Mouse (Mus musculus) hematopoietic stem cell, adult 5-6 weeks (primary cell): ENCODE results near the gene Colca2. TPM values are rescaled to one million over a fixed set of nuclear protein-coding genes. Genes with fewer than 3 reads are reported as not detected.
A peak's percentile ranks its signal among the peaks of the same experiment; 100 is the strongest.

Experiments
- ATAC-seq, 2 experiments: fragments of 125-278 bp in 1 of 2; replicated peaks in 1 of 2; 2 replicates each; pipeline ENCODE4 v1.8.0; 2016 to 2017; ENCODE audit warnings: inconsistent platforms in 2 of 2, mild to moderate bottlenecking in 2 of 2, moderate number of reproducible peaks in 2 of 2, low read depth in 1 of 2, moderate TSS enrichment in 1 of 2; ENCODE audit not compliant: low FRiP score in 2 of 2, poor library complexity in 2 of 2, severe bottlenecking in 2 of 2, insufficient read depth in 1 of 2, low TSS enrichment in 1 of 2
- total RNA-seq: library from RNA; stranded (forward); fragments of 172-1452, 232-1000 nt; gene quantifications from 2 replicates; pipeline ENCODE4 v1.2.3, GENCODE M21; 2017

Colca2 gene
- 0.75 and 5.0 TPM in 2 replicates for total RNA-seq

DNA sequence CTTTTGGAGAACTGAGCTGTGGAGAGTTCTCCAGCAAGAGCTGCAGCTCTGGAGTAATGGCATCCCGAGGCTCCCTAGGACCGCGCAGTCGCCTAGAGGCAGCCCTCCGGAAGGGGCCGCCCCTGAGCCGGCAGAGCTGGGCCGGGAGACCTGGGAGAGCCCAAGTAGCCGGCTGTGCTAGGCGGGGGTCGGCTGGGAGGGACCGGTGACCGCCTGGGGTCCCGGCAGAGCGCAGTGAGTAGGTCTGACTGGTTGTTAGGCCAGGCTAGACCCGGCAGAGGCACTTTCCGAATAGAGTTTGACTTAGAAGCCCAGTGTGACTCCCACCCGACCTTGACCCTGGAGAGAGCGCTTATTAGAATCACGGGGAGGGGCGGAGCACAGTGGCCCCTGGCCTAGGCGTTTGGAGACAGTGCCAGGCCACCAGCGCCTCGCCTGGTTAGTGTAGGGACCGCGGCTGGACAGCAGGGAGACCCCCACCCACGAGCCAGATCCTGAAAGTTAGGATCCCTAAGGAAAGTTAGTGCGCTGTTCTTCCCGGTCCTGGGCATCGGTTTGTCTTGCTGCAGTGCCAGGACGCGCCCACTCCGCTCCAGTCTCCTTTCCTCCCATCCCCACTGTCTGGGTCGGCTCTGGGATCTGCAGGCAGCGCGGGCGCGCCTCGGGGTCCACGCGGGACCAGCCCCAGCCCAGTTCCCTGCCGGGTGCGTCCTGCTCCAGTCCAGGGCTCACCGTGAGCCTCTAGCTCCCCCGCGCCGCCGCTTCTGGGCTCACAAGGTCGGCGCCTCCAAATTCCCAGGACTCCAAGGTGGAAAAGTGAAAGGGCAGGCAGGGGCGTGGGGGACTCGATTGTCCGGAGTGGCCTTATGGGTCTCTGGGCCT lies at the start of gene Colca2:
TSS of gene Colca2 (minus strand) at position 70 of the 882 bp plus-strand sequence.
- peak; percentile 79 for ATAC-seq

DNA sequence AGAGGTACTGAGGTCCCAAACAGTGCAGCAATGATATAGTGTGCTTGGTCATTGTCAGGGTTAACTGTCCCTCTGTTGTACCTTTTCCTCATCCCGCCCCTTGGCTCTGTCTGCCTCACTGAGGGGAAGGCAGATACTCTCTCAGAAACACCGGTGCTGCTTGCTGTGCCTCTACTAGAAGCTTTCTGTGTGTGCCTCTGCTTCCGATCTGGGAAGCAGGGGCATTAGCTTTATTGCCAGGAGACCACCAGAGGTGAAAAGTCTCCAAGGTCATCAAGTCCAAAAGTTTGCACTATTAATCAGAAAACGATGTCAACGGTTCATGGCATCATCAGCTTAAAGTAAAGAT lies 49.2 kb upstream of the Colca2 start:
- ATAC-seq: no peak

DNA sequence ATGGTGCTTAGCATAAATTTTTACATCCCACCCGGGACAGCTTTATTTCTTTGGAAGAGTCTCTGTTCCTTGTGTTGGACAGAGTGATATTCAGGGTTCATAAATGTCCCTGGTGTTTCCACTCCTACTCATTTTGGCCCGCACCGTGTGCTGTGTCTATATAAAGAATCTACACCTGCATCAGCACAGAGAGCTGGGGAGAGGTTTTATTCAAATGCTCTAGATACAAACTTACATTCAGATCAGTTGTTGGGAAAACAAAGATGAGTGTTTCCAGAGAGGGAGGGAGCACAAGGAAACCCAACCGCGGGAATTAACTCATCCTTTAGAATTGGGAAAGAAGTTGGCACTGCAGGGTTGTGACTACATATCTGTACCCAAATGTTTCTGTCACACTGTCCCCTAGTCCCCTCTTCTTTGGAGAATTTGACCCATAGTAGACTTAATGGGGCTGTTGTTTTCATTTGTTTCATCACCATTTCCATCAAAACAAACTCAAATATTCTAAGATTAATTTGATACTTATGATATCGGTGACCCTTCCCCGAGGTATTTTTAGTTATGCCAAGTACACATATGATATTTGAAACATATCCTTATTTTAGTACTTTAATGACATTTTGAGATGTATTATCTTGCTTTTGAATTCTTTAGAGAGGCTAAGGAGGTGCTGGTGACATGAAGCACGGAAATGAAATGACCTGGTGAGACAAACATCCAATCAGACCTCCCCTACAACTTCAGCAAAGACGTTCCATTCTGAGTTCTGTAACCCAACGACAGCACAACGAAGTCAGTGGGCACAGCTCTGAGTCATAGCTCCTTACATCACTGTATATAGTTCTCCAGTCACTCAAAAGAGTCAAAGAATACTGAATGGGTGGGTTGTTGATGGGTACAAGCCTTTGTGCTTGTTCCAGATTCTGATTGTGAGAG lies 48.5 kb upstream of the Colca2 start:
- no peak for ATAC-seq

DNA sequence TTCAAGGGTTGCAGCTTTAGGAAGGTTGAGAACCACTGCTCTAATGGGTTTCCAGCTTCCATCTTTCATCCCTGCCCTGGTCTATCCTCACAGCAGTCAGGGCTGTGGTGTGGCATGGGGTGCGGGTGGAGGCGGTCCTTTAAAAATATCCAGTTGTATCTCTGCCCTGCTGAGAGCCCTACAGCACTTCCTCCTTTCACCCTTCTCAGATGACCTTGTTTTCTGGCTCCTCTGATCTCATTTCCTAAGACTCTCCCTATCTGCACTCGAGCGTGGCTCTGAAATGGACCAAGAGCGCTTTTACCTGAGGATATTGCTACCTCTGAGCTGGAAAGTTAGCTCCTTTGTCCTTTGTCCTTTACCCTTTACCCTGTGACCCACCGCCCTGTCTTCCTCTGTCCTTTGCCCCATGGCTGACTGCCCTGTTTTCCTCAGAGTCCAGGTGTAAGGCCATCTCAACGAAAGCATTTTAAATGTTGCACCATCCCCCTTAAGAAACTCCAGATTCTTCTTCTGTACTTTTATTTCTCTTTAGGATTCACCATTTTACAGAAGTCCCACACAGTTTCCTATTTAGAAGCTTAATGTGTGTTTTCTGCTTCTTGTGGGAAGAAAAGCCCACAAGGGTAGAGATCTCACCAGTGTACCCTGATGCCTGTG lies 46.2 kb upstream of the Colca2 start:
- ATAC-seq: no peak

DNA sequence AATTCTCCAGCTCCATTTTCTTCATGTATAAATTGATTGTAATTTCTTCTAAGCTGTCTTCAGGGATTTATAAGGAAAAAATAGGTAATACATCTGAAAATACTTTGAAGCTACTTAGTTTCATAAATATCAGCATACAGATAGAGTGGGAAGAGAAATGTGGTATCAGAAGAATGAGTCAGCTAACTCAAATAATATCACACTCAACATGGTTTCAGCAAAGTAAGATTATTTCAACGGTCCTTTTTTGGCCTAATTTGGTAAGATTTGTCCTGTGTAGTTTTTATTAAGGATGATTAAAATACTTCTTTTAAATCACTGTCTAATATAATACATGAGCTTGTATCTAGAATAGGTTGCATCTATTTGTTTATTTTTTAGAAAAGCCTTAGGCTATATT lies 41.7 kb upstream of the Colca2 start:
- no peak for ATAC-seq

DNA sequence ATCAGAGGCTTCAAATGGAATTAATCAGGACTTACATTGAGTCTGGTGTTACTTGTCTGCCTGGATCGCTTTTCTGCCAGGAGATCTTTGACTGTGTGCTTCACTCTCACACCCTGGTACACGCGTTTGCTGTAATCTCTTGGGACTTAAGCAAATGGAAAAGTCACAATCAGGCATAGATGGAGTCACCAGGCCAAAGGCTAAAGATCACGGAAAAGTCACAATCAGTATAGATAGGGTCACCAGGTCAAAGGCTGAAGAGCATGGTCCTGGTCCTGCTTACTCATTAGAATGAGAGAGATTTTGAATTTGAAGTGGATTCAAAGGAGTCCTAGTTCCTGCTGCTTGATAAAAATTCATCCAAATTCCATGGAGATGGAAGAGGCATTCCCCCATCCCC lies 39.9 kb upstream of the Colca2 start:
- no peak for ATAC-seq

DNA sequence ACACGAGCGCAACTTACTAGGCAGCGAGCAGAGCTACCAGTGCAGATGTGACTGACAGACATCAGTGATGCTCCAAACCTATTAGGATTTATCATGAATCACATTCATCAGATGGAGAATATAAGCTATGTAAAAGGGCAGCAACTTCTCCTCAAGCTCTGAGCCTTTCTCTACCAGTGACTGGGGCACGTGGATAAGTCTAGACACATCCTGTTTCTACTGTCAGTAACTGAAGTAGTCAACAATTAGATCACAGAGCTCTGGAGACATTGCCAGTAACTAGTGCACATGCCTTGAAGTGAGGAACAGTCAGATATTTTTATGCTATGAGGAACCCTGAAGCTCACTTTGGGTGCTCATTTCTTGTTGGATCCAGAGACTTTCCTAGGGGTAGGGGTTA lies 39.0 kb upstream of the Colca2 start:
- no peak for ATAC-seq

DNA sequence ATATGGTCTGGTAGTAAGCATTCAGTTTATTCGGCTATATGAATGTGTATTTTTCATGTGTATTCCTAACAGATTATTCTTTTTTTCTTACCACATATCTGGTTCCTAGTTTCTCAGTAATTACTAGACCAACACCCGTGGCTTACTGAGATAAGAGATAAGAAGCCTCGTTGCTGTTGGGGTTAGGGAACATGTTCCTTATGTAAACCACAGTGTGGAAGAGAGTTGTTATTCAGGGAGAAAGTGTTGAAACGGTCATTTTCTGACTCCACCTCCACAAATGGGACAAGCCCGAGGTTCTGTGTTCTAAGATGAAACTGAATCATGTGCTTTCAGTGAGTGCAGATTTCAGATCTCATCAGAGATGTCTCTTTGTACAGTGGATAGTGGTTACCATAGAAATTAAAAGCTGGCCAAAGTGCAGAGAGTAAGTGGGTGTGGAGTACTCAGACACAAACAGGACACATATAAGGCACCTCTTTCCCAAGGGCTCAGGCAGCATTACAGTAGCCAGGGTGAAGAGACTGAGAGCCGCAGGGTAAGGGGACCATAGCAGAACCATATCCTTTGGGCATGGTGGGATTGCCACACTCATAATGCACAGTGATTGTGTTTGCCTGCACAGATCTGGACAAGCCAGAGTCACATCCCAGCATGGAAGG lies 37.2 kb upstream of the Colca2 start:
- ATAC-seq: peak; percentile 17 to 55; a peak in 2 of 4 replicates

DNA sequence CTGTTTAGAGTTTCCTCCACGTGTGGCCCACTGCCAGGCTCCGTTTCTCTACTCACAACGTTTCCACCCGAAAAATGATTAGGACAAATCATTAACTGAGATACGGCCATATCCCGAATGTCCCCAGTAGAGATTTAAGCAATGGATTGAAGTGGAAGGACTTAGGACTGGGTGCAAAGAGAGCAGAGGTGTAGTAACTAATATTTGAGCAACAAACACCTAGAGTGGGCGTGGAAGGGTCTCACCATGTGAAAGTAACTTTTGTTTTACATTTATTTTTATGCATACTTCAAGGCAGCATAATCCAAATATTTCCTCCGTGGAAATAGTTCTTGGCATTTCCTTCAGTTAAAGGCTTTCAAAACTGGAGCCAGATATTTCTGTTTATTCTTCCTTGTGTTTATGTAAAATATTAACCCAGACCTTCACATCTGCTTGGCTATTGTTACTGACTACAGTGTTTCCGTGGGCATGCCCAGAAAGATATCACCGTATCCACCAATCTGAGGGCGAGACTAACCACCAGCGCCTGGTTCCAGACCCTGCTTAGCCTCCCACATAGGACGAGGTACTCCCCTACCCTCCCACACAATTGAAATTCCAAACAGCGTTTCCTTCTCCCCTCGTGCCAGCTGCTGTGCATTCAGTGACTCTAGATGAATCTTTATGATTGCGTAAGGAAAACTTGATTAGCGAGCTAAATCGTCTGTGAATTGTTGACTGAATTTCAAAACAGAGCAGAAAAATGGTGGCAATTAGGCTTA lies 34.4 kb upstream of the Colca2 start:
- ATAC-seq: no peak

DNA sequence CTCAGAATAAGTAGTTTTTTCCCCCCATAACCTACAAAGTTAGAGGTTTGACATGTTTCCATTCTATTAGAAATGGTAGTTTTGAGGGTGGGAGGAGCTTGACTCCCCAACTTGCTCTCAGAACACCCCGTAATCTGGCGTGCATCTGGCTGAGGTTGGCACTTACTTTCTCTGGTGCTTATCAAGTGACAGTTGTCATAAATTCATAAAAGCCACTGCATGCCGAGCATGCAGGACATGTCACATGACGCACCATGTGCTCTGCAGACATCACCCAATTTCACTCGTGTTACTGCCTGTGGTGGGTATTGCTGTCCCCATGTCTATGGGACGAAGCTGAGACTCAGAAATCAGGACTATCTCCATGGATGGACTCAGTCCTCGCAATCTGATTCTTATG lies 32.1 kb upstream of the Colca2 start:
- ATAC-seq: peak in 1 of 2 experiments; percentile 23; a peak in 1 of 4 replicates

DNA sequence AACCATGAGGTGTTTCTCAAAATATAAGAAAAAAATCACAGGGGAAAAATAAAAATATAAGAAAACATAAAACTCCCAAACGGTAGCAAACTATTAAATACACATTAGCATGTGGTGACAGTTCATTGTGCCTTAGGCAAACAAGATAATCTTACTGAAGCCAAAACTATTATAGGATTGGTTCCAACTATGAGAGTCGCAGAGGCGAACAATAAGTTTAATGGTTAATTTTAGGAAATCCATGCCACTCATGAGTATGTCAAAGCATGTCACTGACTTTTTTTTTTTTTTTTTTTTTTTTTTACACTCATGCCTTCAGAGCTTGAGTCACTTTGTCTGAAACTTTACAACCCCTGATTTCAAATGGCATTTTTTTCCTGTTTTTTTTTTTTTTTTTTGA lies 28.0 kb upstream of the Colca2 start:
- ATAC-seq: no peak

DNA sequence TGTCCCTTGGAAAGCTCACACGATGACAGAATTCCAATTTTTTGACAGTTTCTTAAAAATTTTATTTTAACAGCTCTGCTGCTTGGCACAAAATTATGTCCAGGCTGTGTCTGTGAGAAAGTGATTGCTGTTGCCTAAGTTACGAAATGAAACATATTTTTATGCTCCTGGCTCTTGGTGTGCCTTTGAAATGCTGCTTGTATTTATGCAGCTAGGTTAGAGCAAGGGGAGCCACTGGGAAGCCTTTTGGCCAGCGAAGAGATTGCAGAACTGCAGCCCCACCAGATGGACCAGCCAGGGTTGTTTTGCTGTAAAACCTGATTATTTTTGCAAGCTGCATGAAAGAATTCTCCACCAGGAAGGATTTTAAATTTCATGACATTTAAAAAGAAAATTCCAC lies 26.8 kb upstream of the Colca2 start:
- no peak for ATAC-seq

DNA sequence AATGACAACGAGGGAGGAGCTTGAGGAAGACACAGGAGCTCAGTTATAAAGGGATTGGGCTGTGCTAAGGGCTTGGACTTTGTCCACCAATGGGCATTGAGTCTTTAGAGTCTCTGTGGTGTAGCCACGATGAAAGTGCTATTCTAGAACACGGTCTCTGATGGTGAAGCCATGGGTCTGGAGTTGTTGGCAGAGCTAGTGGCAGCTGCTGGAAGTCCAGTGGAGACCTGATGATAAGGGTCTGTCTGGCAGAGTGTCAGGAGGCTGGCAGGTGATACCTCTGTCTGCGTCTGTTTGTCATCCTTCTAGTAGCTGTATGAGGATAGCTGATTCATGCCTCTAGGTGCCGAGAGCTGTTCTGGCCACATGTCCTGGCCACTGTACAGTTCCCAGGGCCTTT lies 25.6 kb upstream of the Colca2 start:
- no peak for ATAC-seq

DNA sequence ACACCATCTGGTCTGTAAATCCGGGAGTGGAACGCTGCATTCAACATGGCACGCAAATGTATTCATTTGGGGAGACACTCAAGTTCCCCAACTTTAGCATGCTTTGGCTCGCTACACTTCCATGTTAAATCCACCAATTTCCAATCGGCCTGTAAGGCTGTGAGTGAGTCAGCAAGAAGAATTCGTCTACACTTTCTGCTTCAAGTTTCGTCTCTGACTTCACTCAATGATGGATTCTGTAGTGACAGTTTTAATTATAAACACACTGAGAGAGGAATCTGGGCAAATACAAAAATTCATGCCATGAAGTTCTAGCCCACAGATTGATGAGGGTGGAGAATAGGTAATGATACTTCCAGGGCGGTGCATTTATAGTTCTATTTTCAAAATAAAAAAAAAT lies 15.2 kb upstream of the Colca2 start:
- no peak for ATAC-seq

DNA sequence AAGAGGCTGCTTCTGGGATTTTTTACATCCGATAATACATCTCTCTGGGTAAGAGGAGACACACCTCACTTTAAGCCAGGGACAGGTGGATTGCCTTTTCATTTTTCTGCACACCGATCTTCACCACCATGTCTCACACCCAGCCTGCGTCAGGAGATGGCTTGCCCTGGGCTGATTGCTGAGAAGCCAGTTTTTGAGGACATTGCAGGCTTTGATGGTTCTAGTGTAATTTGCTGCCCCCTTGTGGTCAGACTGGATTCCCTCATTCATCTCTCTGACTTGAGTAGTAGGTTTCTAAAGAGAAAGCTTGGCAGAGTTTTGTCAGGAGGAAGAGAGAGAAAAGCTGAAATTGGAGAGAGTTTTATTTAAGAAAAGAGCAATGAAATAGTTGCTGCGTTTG lies 14.3 kb upstream of the Colca2 start:
- ATAC-seq: peak; percentile 87 to 88

DNA sequence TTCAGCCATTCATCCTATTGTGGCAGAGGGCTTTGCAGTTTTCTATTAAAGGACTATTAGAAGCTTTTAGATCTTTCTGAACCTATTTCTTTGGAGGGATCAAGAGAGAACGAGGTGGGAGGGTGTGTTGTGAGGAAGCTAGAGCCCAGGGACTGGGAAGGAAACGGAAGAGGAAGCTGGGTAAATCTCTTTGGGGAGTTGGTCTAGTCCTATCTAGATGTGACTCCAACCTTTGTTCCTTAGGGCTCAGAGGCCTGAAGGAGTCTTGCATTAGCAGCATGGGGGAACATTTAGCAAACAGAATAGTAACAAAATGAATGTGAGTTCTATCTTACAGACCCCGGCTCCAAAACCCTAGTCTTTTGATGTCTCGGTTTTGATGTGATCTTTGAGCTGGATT lies 12.6 kb upstream of the Colca2 start:
- no peak for ATAC-seq

DNA sequence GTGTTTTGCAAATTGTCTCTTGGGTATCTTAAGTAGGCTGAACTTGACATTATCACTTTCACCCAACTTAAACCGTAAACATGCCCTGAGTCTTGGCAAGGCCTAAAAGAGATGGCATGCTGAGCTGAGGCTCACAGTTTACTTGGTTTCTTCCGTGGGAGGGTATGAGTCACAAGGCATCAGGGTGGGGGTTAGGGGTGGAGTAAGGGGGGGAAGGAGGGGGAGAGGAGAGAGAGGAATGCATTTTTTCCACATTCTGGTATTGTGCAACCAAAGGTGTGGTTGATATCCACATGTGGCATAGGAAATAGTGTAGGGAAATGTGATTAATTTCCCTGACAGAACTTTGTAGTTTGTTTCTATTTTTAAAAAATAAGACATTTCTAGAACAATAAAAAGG lies 7.7 kb upstream of the Colca2 start:
- no peak for ATAC-seq
